In the genomic region with DNA sequence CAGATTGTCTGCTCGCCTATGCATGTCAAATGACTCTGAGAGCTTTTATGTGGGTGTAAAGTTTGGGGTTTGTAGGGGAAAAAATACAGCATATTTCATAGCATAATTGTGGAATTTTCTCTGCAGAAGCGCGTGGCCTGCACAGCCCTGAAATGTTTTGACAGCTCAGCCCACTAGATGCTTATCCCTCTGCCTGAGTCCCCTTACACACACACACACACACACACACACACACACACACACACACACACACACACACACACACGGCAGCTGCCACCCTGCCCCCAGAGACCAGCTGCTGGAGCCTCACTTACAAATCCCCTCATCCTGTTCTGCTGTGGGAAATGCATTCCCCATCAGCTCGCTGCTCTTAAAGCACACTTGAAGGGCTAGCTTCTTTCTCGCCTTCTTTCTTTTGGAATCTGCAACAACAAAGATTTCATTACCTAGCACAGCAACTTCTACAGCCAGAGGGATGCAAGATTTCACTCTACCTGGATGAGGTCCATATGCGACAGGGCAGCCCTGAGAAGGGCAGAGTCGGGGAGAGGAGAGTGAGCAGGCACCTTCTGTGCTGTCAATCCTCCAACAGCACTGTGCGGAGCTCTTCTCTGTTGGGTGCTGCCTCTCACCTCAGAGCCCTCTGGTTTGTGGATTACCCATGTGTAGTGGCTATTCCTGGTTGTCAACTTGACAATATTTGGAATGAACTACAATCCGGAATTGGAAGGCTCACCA, we compare ENCODE assay signal across 8 mouse cellular contexts.
DNase-seq lines count a peak whose midpoint lies in the region; ATAC-seq and TF ChIP-seq lines count a peak whose summit lies in the region.

No protein-coding gene starts in this region.

- H3K27ac ChIP-seq in stomach, embryonic 14.5 days (ENCODE audit: low read length): peak overlapping the region; percentile 49; the same call in 1 of the 2 replicates
- H3K27ac ChIP-seq in stomach, postnatal 0 days (replicated peaks): no peak overlapping the region
- no peak overlapping the region for H3K27ac ChIP-seq in midbrain, embryonic 14.5 days (replicated peaks; ENCODE audit: low read depth, low read length)
- no peak overlapping the region for H3K27ac ChIP-seq in kidney, embryonic 16.5 days (ENCODE audit: low read length)

- no peaks in the 10 kb centered on the region for H3K27me3 ChIP-seq in stomach, embryonic 14.5 days (ENCODE audit: control insufficient read depth, insufficient read depth, low read length)
- H3K27me3 ChIP-seq in stomach, postnatal 0 days (ENCODE audit: control insufficient read depth, insufficient read depth, low read length): no peaks in the 10 kb centered on the region
- no peaks in the 10 kb centered on the region for H3K27me3 ChIP-seq in midbrain, embryonic 14.5 days (ENCODE audit: control insufficient read depth, insufficient read depth, low read length)
- no peaks in the 10 kb centered on the region for H3K27me3 ChIP-seq in kidney, embryonic 16.5 days (ENCODE audit: insufficient read depth, low read length)

- 27% methylated on average over 10 of the region's 10 CpGs for WGBS in stomach, embryonic 14.5 days
- 50% methylated on average over 10 of the region's 10 CpGs for WGBS in stomach, postnatal 0 days
- WGBS in midbrain, embryonic 14.5 days: 49% methylated on average over 10 of the region's 10 CpGs
- 64% methylated on average over 10 of the region's 10 CpGs for WGBS in kidney, embryonic 16.5 days

- no peaks in the 10 kb centered on the region for H3K9me3 ChIP-seq in stomach, embryonic 14.5 days (ENCODE audit: control insufficient read depth, low read depth, low read length)
- no peaks in the 10 kb centered on the region for H3K9me3 ChIP-seq in stomach, postnatal 0 days (ENCODE audit: control insufficient read depth, low read length)
- H3K9me3 ChIP-seq in midbrain, embryonic 14.5 days (ENCODE audit: control insufficient read depth, low read length): no peaks in the 10 kb centered on the region
- H3K9me3 ChIP-seq in kidney, embryonic 16.5 days (ENCODE audit: low read length): no peaks in the 10 kb centered on the region

- no peak for ATAC-seq in stomach, embryonic 14.5 days (ENCODE audit: insufficient number of reproducible peaks, insufficient read depth, low FRiP score, low read depth)
- ATAC-seq in stomach, postnatal 0 days (ENCODE audit: low FRiP score, low TSS enrichment): no peak
- 0 out of 2 replicates have a peak, but pooled peaks have one; percentile 18 for ATAC-seq in midbrain, embryonic 14.5 days (ENCODE audit: low FRiP score, low TSS enrichment)
- no peak for ATAC-seq in CD4-positive, CD25-positive, alpha-beta regulatory T cell, adult 4 months
- ATAC-seq in kidney, embryonic 16.5 days (ENCODE audit: low FRiP score, low TSS enrichment): no peak

- no peak overlapping the region for H3K4me3 ChIP-seq in stomach, embryonic 14.5 days (ENCODE audit: low read depth, low read length)
- H3K4me3 ChIP-seq in stomach, postnatal 0 days (ENCODE audit: low read depth, low read length): no peak overlapping the region
- no peak overlapping the region for H3K4me3 ChIP-seq in midbrain, embryonic 14.5 days (replicated peaks; ENCODE audit: low read depth, low read length)
- no peak overlapping the region for H3K4me3 ChIP-seq in kidney, embryonic 16.5 days (ENCODE audit: low read length)

- H3K4me2 ChIP-seq in stomach, embryonic 14.5 days (replicated peaks; ENCODE audit: low read depth, low read length): no peak overlapping the region
- no peak overlapping the region for H3K4me2 ChIP-seq in stomach, postnatal 0 days (replicated peaks; ENCODE audit: low read depth)
- H3K4me2 ChIP-seq in midbrain, embryonic 14.5 days (ENCODE audit: low read length): no peak overlapping the region
- H3K4me2 ChIP-seq in kidney, embryonic 16.5 days (replicated peaks; ENCODE audit: low read depth, low read length): no peak overlapping the region

- H3K36me3 ChIP-seq in stomach, embryonic 14.5 days (ENCODE audit: control insufficient read depth, insufficient read depth, low read length): no peaks in the 10 kb centered on the region
- H3K36me3 ChIP-seq in stomach, postnatal 0 days (ENCODE audit: control insufficient read depth, insufficient read depth, low read length): no peaks in the 10 kb centered on the region
- H3K36me3 ChIP-seq in midbrain, embryonic 14.5 days (ENCODE audit: control insufficient read depth, insufficient read depth, low read length): no peaks in the 10 kb centered on the region
- no peaks in the 10 kb centered on the region for H3K36me3 ChIP-seq in kidney, embryonic 16.5 days (ENCODE audit: insufficient read depth, low read length)

- H3K9ac ChIP-seq in stomach, embryonic 14.5 days (replicated peaks; ENCODE audit: low read depth, low read length): no peak overlapping the region
- no peak overlapping the region for H3K9ac ChIP-seq in stomach, postnatal 0 days (ENCODE audit: low read length)
- no peak overlapping the region for H3K9ac ChIP-seq in midbrain, embryonic 14.5 days (replicated peaks; ENCODE audit: low read length)
- H3K9ac ChIP-seq in kidney, embryonic 16.5 days (replicated peaks; ENCODE audit: low read length): no peak overlapping the region

- TF ChIP-seq EP300 in stomach, postnatal 0 days (optimal IDR thresholded peaks at IDR 0.05): no peak

- peaks cover 11% of the 10 kb centered on the region; the same call in 1 of the 2 replicates for H3K4me1 ChIP-seq in stomach, embryonic 14.5 days (ENCODE audit: control insufficient read depth, insufficient read depth, low read length)
- no peaks in the 10 kb centered on the region for H3K4me1 ChIP-seq in stomach, postnatal 0 days (replicated peaks; ENCODE audit: control insufficient read depth, insufficient read depth)
- H3K4me1 ChIP-seq in midbrain, embryonic 14.5 days (ENCODE audit: control insufficient read depth, insufficient read depth, low read length): no peaks in the 10 kb centered on the region; the same call in 1 of the 2 replicates
- H3K4me1 ChIP-seq in kidney, embryonic 16.5 days (ENCODE audit: insufficient read depth, low read length): 0 out of 2 replicates have a peak, but pooled peaks cover 3% of the 10 kb centered on the region

- DNase-seq in stomach, postnatal 0 days (ENCODE audit: low spot score): no peak
- DNase-seq in layer of hippocampus, adult 9-10 months (ENCODE audit: low spot score): peak; percentile 16
- peak; percentile 47 for DNase-seq in midbrain, embryonic 14.5 days
- no peak for DNase-seq in kidney, postnatal 25 days
- DNase-seq in lung, adult 18-20 months: no peak

- TF ChIP-seq CTCF in stomach, postnatal 0 days (IDR thresholded peaks at IDR 0.05; ENCODE audit: low read depth): no peak

Comparison
In these comparisons a context has a peak if more than half of its experiments do, and no peak if none do; other contexts are left out.
1. DNase-seq: peak in layer of hippocampus, adult 9-10 months (single experiment) and midbrain, embryonic 14.5 days (single experiment); none in stomach, postnatal 0 days (single experiment), kidney, postnatal 25 days (0 of 2) and lung, adult 18-20 months (0 of 2).